Mouse (Mus musculus): Measurements from ENCODE around the gene Dock9. TPM values are rescaled to one million over a fixed set of nuclear protein-coding genes. Genes with fewer than 3 reads are reported as not detected.
A peak's percentile ranks its signal among the peaks of the same experiment; 100 is the strongest.

Gene Dock9
- total and polyA plus RNA-seq, 3 experiments = 19.8 to 25.7 (median 24.0) TPM

- intact Hi-C loops (cut with DNase I) = no loop called here
These were observed 32.3 kb upstream of the Dock9 start for GRCm38 (mm10) chr14:121829816-121830442.

GRCm38 (mm10) chr14:121827091-121827490 lies 29.5 kb upstream of the Dock9 start:
- H3K9ac ChIP-seq (ENCODE audit: low read depth, low read length) = no peak overlapping the region
- H3K27ac ChIP-seq = no peak overlapping the region
- no peaks in the 10 kb centered on the region for H3K79me2 ChIP-seq (replicated peaks; ENCODE audit: control insufficient read depth, insufficient read depth, low read length)
- no peak for DNase-seq
- H3K36me3 ChIP-seq (ENCODE audit: control insufficient read depth, insufficient read depth, low read length) = no peaks in the 10 kb centered on the region
- 80% methylated on average over 7 of the region's 7 CpGs for WGBS
- intact Hi-C loops (cut with DNase I) = no loop called here
- H3K27me3 ChIP-seq (ENCODE audit: control insufficient read depth, insufficient read depth, low read length) = no peaks in the 10 kb centered on the region
- TF ChIP-seq POLR2A (IDR thresholded peaks at IDR 0.05; ENCODE audit: insufficient read depth, low read depth, low read length) = no peak
- no peak for TF ChIP-seq CTCF (IDR thresholded peaks at IDR 0.05)
- no peak for TF ChIP-seq EP300 (IDR thresholded peaks at IDR 0.05; ENCODE audit: insufficient read depth, low read depth, low read length)
- H3K4me1 ChIP-seq (ENCODE audit: control insufficient read depth, insufficient read depth, low read length) = peaks cover 12% of the 10 kb centered on the region
- H3K4me3 ChIP-seq = no peak overlapping the region

More at GRCm38 (mm10) chr14:121829816-121830442, 32.3 kb upstream of the Dock9 start:
- Histone ChIP-seq H3K4me3 (no peak overlapping the region), H3K79me2 (replicated peaks; ENCODE audit: control insufficient read depth, insufficient read depth, low read length) (no peaks in the 10 kb centered on the region), H3K27ac (no peak overlapping the region), H3K4me1 (ENCODE audit: control insufficient read depth, insufficient read depth, low read length) (peaks cover 7% of the 10 kb centered on the region), H3K9ac (ENCODE audit: low read depth, low read length) (no peak overlapping the region), H3K36me3 (ENCODE audit: control insufficient read depth, insufficient read depth, low read length) (no peaks in the 10 kb centered on the region), H3K27me3 (ENCODE audit: control insufficient read depth, insufficient read depth, low read length) (no peaks in the 10 kb centered on the region)
- 86% methylated on average over 4 of the region's 4 CpGs for WGBS
- TF ChIP-seq EP300 (IDR thresholded peaks at IDR 0.05; ENCODE audit: insufficient read depth, low read depth, low read length) = no peak
- no peak for DNase-seq

DNA sequence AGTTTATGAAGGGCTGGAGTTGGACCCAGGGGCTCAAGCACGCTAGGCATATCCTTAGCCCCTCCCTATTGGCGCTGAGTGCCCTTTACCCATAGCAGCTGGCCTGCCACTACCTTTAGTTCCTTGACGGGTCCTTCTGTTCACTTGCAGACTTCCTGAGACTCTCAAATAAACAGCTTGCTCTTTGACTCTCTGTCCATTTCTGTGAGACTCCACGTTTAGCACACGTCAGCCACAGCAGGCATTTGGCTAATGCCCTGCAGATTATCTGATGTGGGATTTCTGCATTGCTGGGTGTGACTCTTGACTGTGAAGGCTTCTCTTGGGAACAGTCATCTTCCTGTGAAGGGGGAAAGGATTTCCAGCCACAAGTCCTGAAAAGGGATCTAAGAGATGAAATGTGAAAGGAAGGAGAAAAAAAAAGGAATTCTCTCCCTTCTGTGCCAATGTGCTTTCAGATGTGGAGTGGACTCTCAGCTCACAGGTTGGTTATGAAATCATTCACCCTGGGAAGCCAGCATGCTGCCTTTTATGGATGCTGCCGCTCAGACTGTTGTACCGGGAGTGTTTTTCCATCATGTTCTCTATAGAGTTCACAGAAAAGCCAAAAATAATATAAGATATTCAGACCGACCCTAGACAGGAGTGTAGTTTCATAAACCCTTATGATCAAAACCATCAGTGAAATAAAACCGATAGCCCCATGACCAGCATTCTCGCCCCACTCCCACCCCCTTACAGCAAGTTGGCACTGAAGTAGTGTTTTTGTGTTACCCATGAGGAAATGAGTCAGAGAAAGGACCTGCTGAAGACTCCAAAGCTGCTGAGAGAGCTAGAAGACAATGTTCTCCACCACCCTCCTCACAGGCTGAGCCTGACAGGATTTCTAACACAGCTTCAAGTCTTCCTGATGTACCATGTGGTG lies 28.1 kb upstream of the Dock9 start:
- H3K27ac ChIP-seq = peak overlapping the region; percentile 86
- peaks cover 12% of the 10 kb centered on the region for H3K4me1 ChIP-seq (ENCODE audit: control insufficient read depth, insufficient read depth, low read length)
- intact Hi-C loops (cut with DNase I) = no loop called here
- no peak overlapping the region; the same call in 1 of the 2 replicates for H3K4me3 ChIP-seq
- no peaks in the 10 kb centered on the region for H3K36me3 ChIP-seq (ENCODE audit: control insufficient read depth, insufficient read depth, low read length)
- 32% methylated on average over 10 of the region's 10 CpGs for WGBS
- H3K79me2 ChIP-seq (replicated peaks; ENCODE audit: control insufficient read depth, insufficient read depth, low read length) = no peaks in the 10 kb centered on the region
- DNase-seq = peak; percentile 43 to 50
- TF ChIP-seq POLR2A (IDR thresholded peaks at IDR 0.05; ENCODE audit: insufficient read depth, low read depth, low read length) (no peak), CTCF (IDR thresholded peaks at IDR 0.05) (no peak), EP300 (IDR thresholded peaks at IDR 0.05; ENCODE audit: insufficient read depth, low read depth, low read length) (no peak)
- peak overlapping the region; percentile 36 for H3K9ac ChIP-seq (ENCODE audit: low read depth, low read length)
- no peaks in the 10 kb centered on the region for H3K27me3 ChIP-seq (ENCODE audit: control insufficient read depth, insufficient read depth, low read length)

GRCm38 (mm10) chr14:121824322-121825103 lies 26.9 kb upstream of the Dock9 start:
- intact Hi-C loops (cut with DNase I) = no loop called here
- DNase-seq = peak; percentile 80 to 88
- Histone ChIP-seq H3K9ac (ENCODE audit: low read depth, low read length) (no peak overlapping the region), H3K79me2 (replicated peaks; ENCODE audit: control insufficient read depth, insufficient read depth, low read length) (no peaks in the 10 kb centered on the region), H3K36me3 (ENCODE audit: control insufficient read depth, insufficient read depth, low read length) (no peaks in the 10 kb centered on the region), H3K27me3 (ENCODE audit: control insufficient read depth, insufficient read depth, low read length) (no peaks in the 10 kb centered on the region), H3K4me1 (ENCODE audit: control insufficient read depth, insufficient read depth, low read length) (peaks cover 12% of the 10 kb centered on the region), H3K4me3 (no peak overlapping the region), H3K27ac (peak overlapping the region; percentile 86)
- TF ChIP-seq POLR2A (IDR thresholded peaks at IDR 0.05; ENCODE audit: insufficient read depth, low read depth, low read length) (no peak), CTCF (IDR thresholded peaks at IDR 0.05) (no peak), EP300 (IDR thresholded peaks at IDR 0.05; ENCODE audit: insufficient read depth, low read depth, low read length) (0 out of 2 replicates have a peak, but pooled peaks have one; percentile 46)
- 37% methylated on average over 11 of the region's 11 CpGs for WGBS

GRCm38 (mm10) chr14:121822997-121823396 lies 25.4 kb upstream of the Dock9 start:
- peak in 1 of 2 experiments; percentile 9 for DNase-seq
- Histone ChIP-seq H3K4me1 (ENCODE audit: control insufficient read depth, insufficient read depth, low read length) (peaks cover 12% of the 10 kb centered on the region), H3K27ac (no peak overlapping the region), H3K36me3 (ENCODE audit: control insufficient read depth, insufficient read depth, low read length) (no peaks in the 10 kb centered on the region), H3K79me2 (replicated peaks; ENCODE audit: control insufficient read depth, insufficient read depth, low read length) (no peaks in the 10 kb centered on the region), H3K4me3 (no peak overlapping the region), H3K9ac (ENCODE audit: low read depth, low read length) (no peak overlapping the region), H3K27me3 (ENCODE audit: control insufficient read depth, insufficient read depth, low read length) (no peaks in the 10 kb centered on the region)
- intact Hi-C loops (cut with DNase I) = no loop called here
- no peak for TF ChIP-seq EP300 (IDR thresholded peaks at IDR 0.05; ENCODE audit: insufficient read depth, low read depth, low read length)
- TF ChIP-seq POLR2A (IDR thresholded peaks at IDR 0.05; ENCODE audit: insufficient read depth, low read depth, low read length) = no peak
- TF ChIP-seq CTCF (IDR thresholded peaks at IDR 0.05) = no peak
- 77% methylated on average over 3 of the region's 3 CpGs for WGBS
